ENCODE assay signal across 8 mouse cellular contexts in the genomic region with DNA sequence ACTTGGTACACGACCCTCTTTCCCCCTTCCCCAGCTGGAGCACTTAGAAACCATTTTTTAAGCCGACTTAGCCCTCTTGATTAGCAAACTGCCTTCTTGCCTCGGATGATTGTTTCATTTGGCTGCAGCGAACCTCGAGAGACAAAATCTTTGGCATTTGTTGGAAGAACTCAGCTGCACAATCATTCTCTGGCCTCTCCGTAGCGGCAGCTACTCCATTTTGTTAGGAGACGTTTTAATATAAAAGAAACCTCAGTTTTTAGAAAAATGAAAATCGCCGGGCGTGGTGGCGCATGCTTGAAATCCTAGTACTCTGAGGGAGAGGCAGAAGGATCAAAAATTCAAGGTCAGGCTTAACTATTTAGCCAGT. TPM values are rescaled to one million over a fixed set of nuclear protein-coding genes. Genes with fewer than 3 reads are reported as not detected.
DNase-seq lines count a peak whose midpoint lies in the region; ATAC-seq and TF ChIP-seq lines count a peak whose summit lies in the region.

No protein-coding gene starts in this region.

- in situ Hi-C loops in CH12.LX (cut with MboI; ENCODE audit: low pct_ligation_motif_present, low pct_unique_long_range_greater_than_20kb, low sequenced_read_pairs), result no loop called here

- TF ChIP-seq RAD21 in CH12.LX (IDR thresholded peaks at IDR 0.05; ENCODE audit: low read depth, low read length), result no peak

- peak overlapping the region; percentile 88 for H3K4me3 ChIP-seq in kidney, adult 2 months (ENCODE audit: insufficient read depth, low read depth, low read length)
- peak overlapping the region; percentile 67 to 82 (median 77) for H3K4me3 ChIP-seq in CH12.LX (replicated peaks in 1 of 3; ENCODE audit: low read depth in 2 of 3, low read length in 2 of 3, poor library complexity in 1 of 3)
- peak overlapping the region; percentile 55 for H3K4me3 ChIP-seq in embryonic facial prominence, embryonic 11.5 days (ENCODE audit: low read depth, low read length)
- H3K4me3 ChIP-seq in intestine, embryonic 15.5 days (replicated peaks), result peak overlapping the region; percentile 69
- peak overlapping the region; percentile 63 for H3K4me3 ChIP-seq in neural tube, embryonic 11.5 days (ENCODE audit: low read depth, low read length)

- no peak; the same call in 1 of the 2 replicates for TF ChIP-seq EP300 in CH12.LX (IDR thresholded peaks at IDR 0.05; ENCODE audit: low read length)

- H3K9ac ChIP-seq in CH12.LX (ENCODE audit: insufficient read depth, low read depth), result peak overlapping the region; percentile 46
- no peak overlapping the region for H3K9ac ChIP-seq in embryonic facial prominence, embryonic 11.5 days (replicated peaks; ENCODE audit: low read length)
- H3K9ac ChIP-seq in intestine, embryonic 15.5 days, result peak overlapping the region; percentile 55
- peak overlapping the region; percentile 73 for H3K9ac ChIP-seq in neural tube, embryonic 11.5 days (ENCODE audit: low read length)

- peaks cover 2% of the 10 kb centered on the region for H3K36me3 ChIP-seq in kidney, adult 2 months (ENCODE audit: control insufficient read depth, insufficient read depth, low read length)
- H3K36me3 ChIP-seq in CH12.LX (replicated peaks in 1 of 2; ENCODE audit: control insufficient read depth in 1 of 2, insufficient read depth in 1 of 2, low read length in 1 of 2), result no peaks in the 10 kb centered on the region
- H3K36me3 ChIP-seq in embryonic facial prominence, embryonic 11.5 days (replicated peaks; ENCODE audit: control insufficient read depth, insufficient read depth, low read depth, low read length), result no peaks in the 10 kb centered on the region
- H3K36me3 ChIP-seq in intestine, embryonic 15.5 days, result no peaks in the 10 kb centered on the region
- no peaks in the 10 kb centered on the region for H3K36me3 ChIP-seq in neural tube, embryonic 11.5 days (ENCODE audit: control insufficient read depth, insufficient read depth, low read length)

- DNase-seq in kidney, adult 2 months, result no peak
- DNase-seq in kidney, adult 11 months, result no peak
- no peak for DNase-seq in CH12.LX (ENCODE audit: extremely low read depth)
- DNase-seq in embryonic facial prominence, embryonic 11.5 days (ENCODE audit: low spot score), result no peak
- no peak for DNase-seq in neural tube, embryonic 11.5 days (ENCODE audit: low spot score)
- DNase-seq in left cerebral cortex, postnatal 14 days (ENCODE audit: low spot score in 2 of 2), result no peak
- DNase-seq in layer of hippocampus, adult 11-12 months (ENCODE audit: low spot score), result no peak

- intact Hi-C loops in left cerebral cortex, postnatal 14 days (cut with DNase I), result loop anchor here (5.0 kb wide), 1 partner anchor 98 kb away; no protein-coding TSS in a partner anchor

- H3K27me3 ChIP-seq in kidney, adult 2 months (replicated peaks; ENCODE audit: control insufficient read depth, insufficient read depth, low read length), result no peaks in the 10 kb centered on the region
- peaks cover 6% of the 10 kb centered on the region for H3K27me3 ChIP-seq in CH12.LX (replicated peaks)
- peaks cover 20% of the 10 kb centered on the region for H3K27me3 ChIP-seq in embryonic facial prominence, embryonic 11.5 days (ENCODE audit: control insufficient read depth, insufficient read depth, low read length)
- H3K27me3 ChIP-seq in intestine, embryonic 15.5 days (replicated peaks), result peaks cover 6% of the 10 kb centered on the region; the same call in 1 of the 2 replicates
- peaks cover 8% of the 10 kb centered on the region for H3K27me3 ChIP-seq in neural tube, embryonic 11.5 days (ENCODE audit: control insufficient read depth, insufficient read depth, low read length)

- H3K79me2 ChIP-seq in CH12.LX (replicated peaks; ENCODE audit: control insufficient read depth, extremely low read depth, insufficient read depth, poor library complexity, severe bottlenecking), result peaks cover 24% of the 10 kb centered on the region

- no peak for TF ChIP-seq POLR2A in kidney, adult 2 months (IDR thresholded peaks at IDR 0.05; ENCODE audit: low read depth, low read length)
- peak; percentile 7; the same call in 1 of the 2 replicates for TF ChIP-seq POLR2A in CH12.LX (IDR thresholded peaks at IDR 0.05; ENCODE audit: low read depth, low read length)

- dilution Hi-C loops in CH12.LX (cut with MboI; ENCODE audit: extremely low pct_ligation_motif_present, extremely low pct_unique_long_range_greater_than_20kb, low sequenced_read_pairs), result no loop called here

- WGBS in kidney, adult 2 months, result under 1% methylated on average over 12 of the region's 12 CpGs
- 1% methylated on average over 12 of the region's 12 CpGs for WGBS in embryonic facial prominence, embryonic 11.5 days
- under 1% methylated on average over 12 of the region's 12 CpGs for WGBS in intestine, embryonic 15.5 days
- 2% methylated on average over 12 of the region's 12 CpGs for WGBS in neural tube, embryonic 11.5 days

- TF ChIP-seq CTCF in kidney, adult 2 months (conservative IDR thresholded peaks at IDR 0.05; ENCODE audit: insufficient read depth, insufficient read length, low read depth, low read length), result no peak
- no peak for TF ChIP-seq CTCF in CH12.LX (conservative IDR thresholded peaks at IDR 0.05 in 1 of 2, IDR thresholded peaks at IDR 0.05 in 1 of 2; ENCODE audit: low read depth in 2 of 2, low read length in 2 of 2)

- peak overlapping the region; percentile 92 for H3K4me2 ChIP-seq in CH12.LX (ENCODE audit: insufficient read depth, low read depth, poor library complexity, severe bottlenecking)
- peak overlapping the region; percentile 100 for H3K4me2 ChIP-seq in embryonic facial prominence, embryonic 11.5 days (ENCODE audit: low read depth, low read length)
- H3K4me2 ChIP-seq in intestine, embryonic 15.5 days (replicated peaks), result peak overlapping the region; percentile 100
- H3K4me2 ChIP-seq in neural tube, embryonic 11.5 days (ENCODE audit: low read depth), result peak overlapping the region; percentile 99

- peaks cover 9% of the 10 kb centered on the region; the same call in 1 of the 2 replicates for H3K4me1 ChIP-seq in kidney, adult 2 months (ENCODE audit: control insufficient read depth, insufficient read depth, low read length)
- peaks cover 0 to 18% of the 10 kb centered on the region in 2 experiments; a peak in 2 of 4 replicates for H3K4me1 ChIP-seq in CH12.LX (ENCODE audit: control insufficient read depth in 1 of 2, insufficient read depth in 2 of 2)
- no peaks in the 10 kb centered on the region for H3K4me1 ChIP-seq in embryonic facial prominence, embryonic 11.5 days (ENCODE audit: control insufficient read depth, insufficient read depth, low read length)
- peaks cover 9% of the 10 kb centered on the region for H3K4me1 ChIP-seq in intestine, embryonic 15.5 days (replicated peaks)
- peaks cover 6% of the 10 kb centered on the region for H3K4me1 ChIP-seq in neural tube, embryonic 11.5 days (ENCODE audit: control insufficient read depth, insufficient read depth, low read length)

- H3K9me3 ChIP-seq in CH12.LX (replicated peaks; ENCODE audit: low read length), result no peaks in the 10 kb centered on the region
- H3K9me3 ChIP-seq in embryonic facial prominence, embryonic 11.5 days (replicated peaks; ENCODE audit: control insufficient read depth, low read length), result no peaks in the 10 kb centered on the region
- H3K9me3 ChIP-seq in intestine, embryonic 15.5 days, result no peaks in the 10 kb centered on the region
- H3K9me3 ChIP-seq in neural tube, embryonic 11.5 days (ENCODE audit: control insufficient read depth, low read length), result no peaks in the 10 kb centered on the region

- peak overlapping the region; percentile 100 for H3K27ac ChIP-seq in kidney, adult 2 months (ENCODE audit: insufficient read depth, low read depth, low read length)
- peak overlapping the region; percentile 47; the same call in 1 of the 2 replicates for H3K27ac ChIP-seq in CH12.LX (ENCODE audit: insufficient read depth, low read depth)
- H3K27ac ChIP-seq in embryonic facial prominence, embryonic 11.5 days (replicated peaks; ENCODE audit: low read depth, low read length), result no peak overlapping the region
- peak overlapping the region; percentile 54; the same call in 1 of the 2 replicates for H3K27ac ChIP-seq in intestine, embryonic 15.5 days
- H3K27ac ChIP-seq in neural tube, embryonic 11.5 days (ENCODE audit: low read depth, low read length), result no peak overlapping the region

- ATAC-seq in embryonic facial prominence, embryonic 11.5 days (replicated peaks; ENCODE audit: insufficient number of reproducible peaks, low FRiP score, low TSS enrichment, low read depth), result no peak
- ATAC-seq in intestine, embryonic 15.5 days, result no peak
- no peak for ATAC-seq in neural tube, embryonic 11.5 days (ENCODE audit: insufficient read depth, low FRiP score, low TSS enrichment)

TF ChIP-seq in CH12.LX, 34 proteins besides CTCF, POLR2A, EP300 and RAD21 (continues in another document):
- no peak for TF ChIP-seq UBTF (IDR thresholded peaks at IDR 0.05; ENCODE audit: low read depth, low read length)
- no peak for TF ChIP-seq ZC3H11A (IDR thresholded peaks at IDR 0.05; ENCODE audit: low read depth, low read length)
- no peak; the same call in 1 of the 2 replicates for TF ChIP-seq TCF12 (IDR thresholded peaks at IDR 0.05; ENCODE audit: low read depth, low read length)
- no peak for TF ChIP-seq POLR2AphosphoS2 (IDR thresholded peaks at IDR 0.05; ENCODE audit: low read depth, low read length)
- no peak for TF ChIP-seq BHLHE40 (IDR thresholded peaks at IDR 0.05; ENCODE audit: low read depth, low read length)
- TF ChIP-seq ETS1 (conservative IDR thresholded peaks at IDR 0.05; ENCODE audit: low read depth, low read length), result no peak
- TF ChIP-seq MYC (IDR thresholded peaks at IDR 0.05; ENCODE audit: low read depth, low read length), result no peak; the same call in 1 of the 2 replicates

RNA-seq across cellular contexts. Expression of gene March5, which starts 31.9 kb away (rescaled TPM):
- 32.0 and 43.0 TPM in 2 replicates for polyA plus RNA-seq in kidney, adult 2 months (2012; rRNA removed)
- total RNA-seq in CH12.LX (2012; rRNA removed), result 111 and 137 TPM in 2 replicates
- 160 TPM in 2 replicates for total RNA-seq in CH12.LX (2014; rRNA removed)
- 118 and 130 TPM in 2 replicates for polyA plus RNA-seq in CH12.LX (2012; ENCODE audit: insufficient read length, low read depth)
- 173 and 175 TPM in 2 replicates for polyA plus RNA-seq in embryonic facial prominence, embryonic 11.5 days (2014; fragmentation: Nextera tagmentation; extraction: Ambion mirVana)
- 69.9 and 75.8 TPM in 2 replicates for polyA plus RNA-seq in intestine, embryonic 15.5 days (2015; fragmentation: Nextera tagmentation; extraction: Ambion mirVana)
- polyA plus RNA-seq in neural tube, embryonic 11.5 days (2014; fragmentation: Nextera tagmentation; extraction: Ambion mirVana), result 141 and 142 TPM in 2 replicates
- total RNA-seq in left cerebral cortex, postnatal 14 days (2021), result 10 to 100 TPM; 89.1 to 94.1 TPM

RNA-seq across cellular contexts. Expression of gene Cpeb3, which starts 33.0 kb away (rescaled TPM):
- polyA plus RNA-seq in kidney, adult 2 months (2012; rRNA removed), result 14.2 and 16.4 TPM in 2 replicates
- 3.0 and 3.1 TPM in 2 replicates for total RNA-seq in CH12.LX (2012; rRNA removed)
- 1.2 and 1.5 TPM in 2 replicates for total RNA-seq in CH12.LX (2014; rRNA removed)
- 1.4 and 1.5 TPM in 2 replicates for polyA plus RNA-seq in CH12.LX (2012; ENCODE audit: insufficient read length, low read depth)
- 0.77 and 0.91 TPM in 2 replicates for polyA plus RNA-seq in embryonic facial prominence, embryonic 11.5 days (2014; fragmentation: Nextera tagmentation; extraction: Ambion mirVana)
- 0.85 and 1.0 TPM in 2 replicates for polyA plus RNA-seq in intestine, embryonic 15.5 days (2015; fragmentation: Nextera tagmentation; extraction: Ambion mirVana)
- 2.8 and 4.3 TPM in 2 replicates for polyA plus RNA-seq in neural tube, embryonic 11.5 days (2014; fragmentation: Nextera tagmentation; extraction: Ambion mirVana)
- 10 to 100 TPM; 68.8 to 69.3 TPM for total RNA-seq in left cerebral cortex, postnatal 14 days (2021)

Comparison
In these comparisons a context has a peak if more than half of its experiments do, and no peak if none do; other contexts are left out.
1. H3K27ac ChIP-seq: peak in kidney, adult 2 months (single experiment), CH12.LX (single experiment) and intestine, embryonic 15.5 days (single experiment); none in embryonic facial prominence, embryonic 11.5 days (single experiment) and neural tube, embryonic 11.5 days (single experiment).
2. Peak in every context shown above with its lines, with median percentiles within 50 percentile points of each other: H3K4me3 ChIP-seq and H3K4me2 ChIP-seq.